Mouse (Mus musculus) ES-Bruce4 (cell line): ENCODE data around the gene Gm10320.

Source experiments
- CTCF ChIP-seq: IDR thresholded peaks from one replicate; pipeline ENCODE4 v1.8.1; 2011; ENCODE audit warnings: low read depth, low read length
- POLR2A ChIP-seq: IDR thresholded peaks from one replicate; pipeline ENCODE4 v1.8.1; 2011; ENCODE audit warnings: low read length; ENCODE audit not compliant: insufficient read depth

- no peak for TF ChIP-seq POLR2A
- TF ChIP-seq CTCF: no peak
Measured at GRCm38 (mm10) chr13:98498080-98498479, 6.3 kb upstream of the Gm10320 start.
